Mouse (Mus musculus) CD8-positive naive resting alpha-beta T cell, adult 2 months (primary cell): ENCODE data around the gene Bcl6.

ENCODE experiments used
- DNase-seq, 2 experiments: peaks; one replicate each; pipeline ENCODE4 v3.0.0; 2022; ENCODE audit warnings: low read depth in 2 of 2, low spot score in 2 of 2

Bcl6 gene

DNA sequence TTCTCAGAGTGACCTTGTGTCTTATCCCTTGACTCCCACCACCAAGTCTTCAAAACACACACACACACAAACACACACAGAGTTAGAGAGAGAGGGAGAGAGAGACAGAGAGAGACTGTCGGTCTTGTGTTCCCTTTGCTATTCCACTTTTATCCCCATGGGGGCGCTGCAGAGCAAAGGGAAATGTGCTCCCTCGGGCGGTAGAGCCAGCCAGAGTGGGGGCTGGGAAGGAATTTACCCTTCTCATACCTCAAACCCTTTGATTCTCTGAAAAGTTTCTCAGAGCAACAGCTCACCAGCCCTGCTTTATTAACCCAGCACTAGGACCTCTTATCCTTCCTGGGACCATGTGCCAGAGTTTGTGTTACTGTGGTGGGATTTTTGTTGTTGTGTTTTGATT, 2.5 kb upstream of the Bcl6 start:
- DNase-seq = peak; percentile 92 to 96

- no peak for DNase-seq
Observed at GRCm38 (mm10) chr16:23990161-23990970, 1.7 kb upstream of the Bcl6 start.

GRCm38 (mm10) chr16:23989209-23990160, 833 bp upstream of the Bcl6 start:
- DNase-seq = no peak

DNA sequence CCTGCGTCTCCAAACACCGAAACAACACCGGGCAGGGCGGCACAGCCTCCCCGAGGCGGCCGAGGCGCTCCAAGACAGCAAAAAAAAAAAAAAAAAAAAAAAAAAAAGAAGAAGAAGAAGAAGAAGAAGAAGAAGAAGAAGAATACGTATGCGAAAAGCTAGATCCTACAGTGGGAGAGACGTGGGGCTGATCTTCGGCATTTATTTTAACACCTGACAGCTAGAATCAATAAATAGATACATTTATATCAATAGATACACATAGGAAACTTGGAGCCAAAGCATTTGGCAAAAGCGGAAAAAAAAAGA, 541 bp downstream of the Bcl6 start:
- no peak for DNase-seq

GRCm38 (mm10) chr16:23987341-23988156, 1.1 kb downstream of the Bcl6 start:
- DNase-seq = peak; percentile 46 to 47

DNA sequence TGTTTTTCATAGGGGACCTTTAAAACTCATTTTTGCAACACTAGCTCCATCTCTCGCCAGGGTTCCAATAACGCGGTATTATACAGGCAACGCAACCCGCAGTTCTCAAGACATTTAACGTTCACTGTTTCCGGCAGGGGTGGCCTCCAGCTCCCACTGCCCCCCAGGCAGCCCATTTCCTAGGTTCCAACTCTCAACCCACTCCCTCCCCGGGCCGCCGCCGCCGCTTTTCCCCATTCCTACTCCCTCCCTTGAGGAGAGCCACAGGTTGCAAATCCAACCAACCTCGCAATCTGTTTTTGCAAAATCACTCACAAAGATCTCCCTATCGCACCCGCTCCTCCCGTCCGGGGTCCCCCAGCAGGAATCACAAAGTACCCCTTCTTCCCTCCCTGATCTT, 1.8 kb downstream of the Bcl6 start:
- no peak for DNase-seq

DNA sequence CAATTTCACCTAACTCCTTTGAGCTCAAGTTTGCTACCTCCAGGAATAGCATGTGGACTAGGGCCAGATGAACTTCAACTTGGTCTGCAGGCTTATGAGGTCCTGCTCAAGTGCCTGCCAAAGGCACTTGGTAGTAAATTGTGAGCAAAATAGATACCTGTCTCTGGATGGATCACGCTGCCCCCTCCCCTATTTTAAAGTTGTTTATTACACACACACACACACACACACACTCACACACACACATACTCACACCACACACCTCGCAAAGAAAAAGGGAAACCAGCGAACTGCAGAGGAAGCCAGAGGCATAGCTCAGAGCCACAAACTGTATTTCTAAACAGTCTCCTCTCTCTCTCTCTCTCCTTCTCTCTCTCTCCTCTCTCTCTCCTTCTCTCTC, 2.5 kb downstream of the Bcl6 start:
- no peak for DNase-seq

GRCm38 (mm10) chr16:23985467-23985861, 3.2 kb downstream of the Bcl6 start:
- peak; percentile 51 to 62 for DNase-seq

DNA sequence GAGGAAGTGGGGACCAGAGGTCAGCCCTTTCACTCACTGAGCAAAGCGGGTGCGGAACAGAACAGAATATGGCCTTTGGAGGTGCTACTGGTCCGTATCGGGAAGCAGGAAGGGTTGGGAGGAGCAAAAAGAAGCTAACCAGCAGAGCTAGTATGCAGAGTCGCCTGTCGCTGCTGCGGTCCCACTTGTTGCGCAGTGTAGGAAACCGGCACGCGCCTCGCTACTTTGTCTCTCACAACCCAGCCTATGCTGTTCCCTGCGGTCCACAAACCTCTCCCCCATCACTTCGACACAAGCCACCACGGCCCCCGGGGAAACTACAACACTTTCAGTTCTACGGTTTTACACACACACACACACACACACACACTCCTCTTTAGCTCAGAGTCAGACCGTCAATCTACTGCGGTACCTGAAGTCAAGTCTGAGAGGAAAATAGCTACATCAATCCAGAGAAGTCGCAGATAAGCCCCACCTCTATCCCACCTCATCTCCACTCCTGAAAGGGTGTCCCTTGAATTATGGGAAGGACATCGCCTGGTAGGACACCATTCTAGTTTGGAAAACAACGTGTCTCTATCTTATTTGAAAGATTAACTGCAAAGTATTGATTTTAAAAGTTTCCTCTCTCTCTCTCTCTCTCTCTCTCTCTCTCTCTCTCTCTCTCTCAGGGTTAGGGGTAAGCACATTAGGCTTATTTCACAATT, 3.7 kb downstream of the Bcl6 start:
- peak; percentile 74 to 76 for DNase-seq

DNA sequence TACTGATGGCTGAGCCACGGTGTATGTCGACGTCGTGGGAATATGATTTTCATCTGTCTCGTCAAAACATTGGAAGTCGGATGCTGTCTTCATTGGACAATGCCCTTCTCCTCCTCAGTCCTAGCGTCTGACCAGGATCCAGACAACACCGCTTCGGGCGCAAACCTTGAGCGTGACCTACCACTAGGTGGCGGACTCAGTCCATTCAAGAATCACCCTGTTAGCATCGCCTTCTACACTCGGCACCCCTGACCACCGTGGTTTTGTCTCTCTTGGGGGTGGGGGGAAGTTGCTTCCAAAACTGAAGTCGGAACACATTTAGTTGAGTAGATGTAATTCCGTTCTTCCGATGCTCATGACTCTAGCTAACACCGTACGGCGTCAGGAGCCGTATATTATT, 4.5 kb downstream of the Bcl6 start:
- DNase-seq = peak; percentile 79 to 84

DNA sequence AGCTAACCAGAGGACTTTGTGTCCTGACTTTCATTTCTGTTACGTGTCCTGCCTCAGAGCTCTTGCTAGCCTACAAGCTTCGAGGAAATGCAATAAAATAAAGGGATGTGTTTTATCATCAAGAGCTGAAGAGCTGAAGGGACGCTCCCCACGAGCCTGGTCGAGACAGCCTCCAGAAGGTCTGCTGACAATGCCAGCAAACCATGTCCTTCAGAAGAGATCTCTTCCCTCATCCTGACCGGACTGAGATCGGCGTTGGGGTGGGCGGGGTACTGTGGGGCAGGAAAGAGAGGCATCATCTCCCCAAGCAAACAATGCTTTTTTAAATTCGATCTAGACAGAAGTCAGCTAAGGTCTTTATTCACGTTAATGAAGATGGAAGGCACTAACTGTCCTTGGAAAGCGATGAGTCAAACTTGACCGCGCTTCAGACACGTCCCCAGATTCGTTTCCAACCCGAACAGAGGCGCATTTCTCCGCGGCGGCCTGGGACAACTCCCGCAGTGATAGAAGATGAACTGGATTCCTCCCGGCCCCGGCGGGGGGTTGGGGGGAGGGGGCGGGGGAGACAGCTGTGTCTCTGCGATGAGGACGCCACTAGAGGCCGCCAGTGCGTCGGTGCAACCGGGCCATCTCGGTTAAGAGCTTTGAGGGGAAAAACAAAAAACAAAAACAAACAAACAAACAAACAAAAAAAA, 5.6 kb downstream of the Bcl6 start:
- DNase-seq = peak; percentile 41 to 59

- peak; percentile 57 to 70 for DNase-seq
Observed at GRCm38 (mm10) chr16:23981925-23982851, 6.5 kb downstream of the Bcl6 start.

- DNase-seq = no peak
Observed at GRCm38 (mm10) chr16:23980991-23981720, 7.5 kb downstream of the Bcl6 start.

- DNase-seq = no peak
Observed at GRCm38 (mm10) chr16:23980201-23980870, 8.3 kb downstream of the Bcl6 start.

DNA sequence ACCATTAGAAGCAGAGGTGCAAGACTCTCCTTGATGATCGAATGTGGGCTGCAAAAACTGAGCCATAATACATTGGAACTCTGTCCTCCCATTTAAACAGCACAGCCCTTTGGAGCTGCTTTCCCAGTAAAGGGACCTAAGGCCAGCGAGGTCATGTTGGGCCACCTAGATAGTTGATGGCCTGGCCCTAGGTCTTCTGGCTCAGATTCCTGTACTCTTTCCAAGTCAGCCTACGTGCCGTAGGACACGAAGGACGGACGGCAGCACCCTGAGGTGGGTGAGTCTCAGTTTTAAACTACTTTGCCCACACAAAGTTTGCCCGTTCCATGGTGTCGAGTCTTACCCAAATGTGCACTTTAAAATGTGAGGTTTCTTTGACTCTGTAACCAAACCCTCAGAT, 9.2 kb downstream of the Bcl6 start:
- DNase-seq = no peak

DNA sequence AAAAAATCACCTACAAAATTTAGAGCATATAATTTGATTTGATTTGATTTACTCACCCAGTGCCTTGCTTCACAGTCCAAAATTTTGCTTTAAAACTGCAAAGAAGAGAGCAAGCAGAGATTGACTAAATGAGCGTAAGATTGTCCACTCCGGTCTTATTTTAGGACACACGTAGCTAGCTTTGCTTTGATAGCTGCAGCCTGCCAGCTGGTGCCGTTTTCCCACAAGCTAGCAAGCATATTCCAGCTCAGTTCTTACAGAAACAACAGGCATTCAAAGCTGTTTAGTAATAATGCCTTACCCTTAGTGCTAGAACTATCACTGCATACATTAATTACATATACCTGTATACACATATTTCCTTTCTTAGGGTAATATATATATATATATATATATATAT, 10.2 kb downstream of the Bcl6 start:
- no peak for DNase-seq

GRCm38 (mm10) chr16:23977732-23978131, 10.9 kb downstream of the Bcl6 start:
- no peak for DNase-seq

DNA sequence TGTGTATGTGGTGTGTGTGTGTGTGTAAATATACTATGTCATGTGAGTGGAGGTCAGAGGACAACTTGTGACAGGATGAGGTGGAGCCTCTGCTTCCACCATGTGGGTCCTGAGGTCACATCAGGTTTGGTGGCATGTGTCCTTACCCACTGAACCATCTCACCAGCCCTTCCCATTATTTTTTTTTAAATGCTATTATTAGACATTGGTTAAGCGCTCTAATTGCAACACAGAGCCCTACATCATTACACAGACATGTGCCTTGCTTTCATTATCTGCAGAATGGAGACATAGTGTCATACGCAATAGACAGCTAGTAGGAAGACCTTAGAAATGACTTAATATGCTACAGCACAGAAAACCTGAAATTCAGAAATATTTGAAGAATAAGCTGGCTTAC, 12.5 kb downstream of the Bcl6 start:
- DNase-seq = no peak
